ENCODE assay signal across 11 mouse cellular contexts in genomic region chr11:117339050-117339449, GRCm38 (mm10).
DNase-seq lines count a peak whose midpoint lies in the region; ATAC-seq and TF ChIP-seq lines count a peak whose summit lies in the region.
"Had no signal": no experiment of that assay in that cellular context is flagged by ENCODE, and none has a peak within 500 bp of the region (broad histone marks: within the 10 kb centered on the region; RNA-seq: fewer than 3 reads in every experiment).

No protein-coding gene starts in this region.

- H3K79me2 ChIP-seq in myocyte (ENCODE audit: control insufficient read depth, insufficient read depth) = peaks cover 100% of the 10 kb centered on the region

- 78% methylated on average over 3 of the region's 3 CpGs for WGBS in heart, embryonic 13.5 days
- WGBS in midbrain, embryonic 10.5 days = 96% methylated on average over 3 of the region's 3 CpGs
- 94% methylated on average over 3 of the region's 3 CpGs for WGBS in midbrain, embryonic 11.5 days
- WGBS in intestine, embryonic 15.5 days = 79% methylated on average over 3 of the region's 3 CpGs

- intact Hi-C loops in heart, postnatal 14 days (cut with DNase I) = no loop called here

- H3K9ac ChIP-seq in heart, embryonic 13.5 days = no peak overlapping the region
- no peak overlapping the region for H3K9ac ChIP-seq in midbrain, embryonic 11.5 days (ENCODE audit: low read length)
- H3K9ac ChIP-seq in intestine, embryonic 15.5 days = no peak overlapping the region
- H3K9ac ChIP-seq: neural tube, embryonic 13.5 days had no signal

- H3K4me1 ChIP-seq in heart, embryonic 13.5 days = peaks cover 91% of the 10 kb centered on the region
- H3K4me1 ChIP-seq in midbrain, embryonic 10.5 days = peaks cover 87% of the 10 kb centered on the region
- H3K4me1 ChIP-seq in midbrain, embryonic 11.5 days (ENCODE audit: control insufficient read depth, insufficient read depth, low read length) = peaks cover 40% of the 10 kb centered on the region
- H3K4me1 ChIP-seq in intestine, embryonic 15.5 days (replicated peaks) = peaks cover 84% of the 10 kb centered on the region

- no peak for ATAC-seq in heart, embryonic 13.5 days (ENCODE audit: extremely low read depth, insufficient number of reproducible peaks, low FRiP score, low TSS enrichment)
- ATAC-seq in midbrain, embryonic 11.5 days (ENCODE audit: low FRiP score) = no peak
- ATAC-seq in intestine, embryonic 15.5 days = no peak

- DNase-seq in heart, postnatal 14 days = no peak
- DNase-seq in midbrain, embryonic 10.5 days (ENCODE audit: low spot score) = no peak
- no peak for DNase-seq in midbrain, embryonic 11.5 days (ENCODE audit: low spot score, missing footprints)
- no peak for DNase-seq in urinary bladder, postnatal 36 days (ENCODE audit: low spot score in 2 of 2)
- DNase-seq: cerebellum, postnatal 14 days; left cerebral cortex, postnatal 4 days had no signal

- H3K9me3 ChIP-seq in heart, embryonic 13.5 days = no peaks in the 10 kb centered on the region
- H3K9me3 ChIP-seq in midbrain, embryonic 10.5 days (replicated peaks) = no peaks in the 10 kb centered on the region
- H3K9me3 ChIP-seq in midbrain, embryonic 11.5 days (ENCODE audit: control insufficient read depth, low read length) = no peaks in the 10 kb centered on the region
- no peaks in the 10 kb centered on the region for H3K9me3 ChIP-seq in intestine, embryonic 15.5 days
- H3K9me3 ChIP-seq: midbrain, embryonic 12.5 days; neural tube, embryonic 13.5 days had no signal

- H3K27ac ChIP-seq in heart, embryonic 13.5 days (replicated peaks) = peak overlapping the region; percentile 67
- 0 out of 2 replicates have a peak overlapping the region, but pooled peaks have one; percentile 34 for H3K27ac ChIP-seq in midbrain, embryonic 10.5 days (replicated peaks)
- H3K27ac ChIP-seq in midbrain, embryonic 11.5 days (ENCODE audit: low read depth, low read length) = no peak overlapping the region
- peak overlapping the region; percentile 58; the same call in 1 of the 2 replicates for H3K27ac ChIP-seq in intestine, embryonic 15.5 days
- H3K27ac ChIP-seq: midbrain, embryonic 12.5 days had no signal

- H3K4me3 ChIP-seq in heart, embryonic 13.5 days = no peak overlapping the region
- no peak overlapping the region for H3K4me3 ChIP-seq in midbrain, embryonic 10.5 days
- H3K4me3 ChIP-seq in midbrain, embryonic 11.5 days (ENCODE audit: low read depth, low read length) = no peak overlapping the region
- no peak overlapping the region for H3K4me3 ChIP-seq in intestine, embryonic 15.5 days (replicated peaks)
- H3K4me3 ChIP-seq in myocyte = no peak overlapping the region
- H3K4me3 ChIP-seq: midbrain, embryonic 12.5 days; neural tube, embryonic 13.5 days had no signal

- 0 out of 2 replicates have a peak overlapping the region, but pooled peaks have one; percentile 1 for H3K4me2 ChIP-seq in heart, embryonic 13.5 days
- H3K4me2 ChIP-seq in midbrain, embryonic 11.5 days = no peak overlapping the region
- H3K4me2 ChIP-seq in intestine, embryonic 15.5 days (replicated peaks) = no peak overlapping the region
- peak overlapping the region; percentile 38 for H3K4me2 ChIP-seq in myocyte (ENCODE audit: low read depth)
- H3K4me2 ChIP-seq: midbrain, embryonic 12.5 days; neural tube, embryonic 13.5 days had no signal

- no peak for TF ChIP-seq POLR2A in myocyte (IDR thresholded peaks at IDR 0.05; ENCODE audit: insufficient read length, low read depth)

- 0 out of 2 replicates have a peak, but pooled peaks cover 3% of the 10 kb centered on the region for H3K36me3 ChIP-seq in heart, embryonic 13.5 days
- H3K36me3 ChIP-seq in midbrain, embryonic 10.5 days = peaks cover 39% of the 10 kb centered on the region
- no peaks in the 10 kb centered on the region for H3K36me3 ChIP-seq in midbrain, embryonic 11.5 days (ENCODE audit: control insufficient read depth, insufficient read depth, low read length)
- no peaks in the 10 kb centered on the region; the same call in 1 of the 2 replicates for H3K36me3 ChIP-seq in intestine, embryonic 15.5 days
- no peaks in the 10 kb centered on the region for H3K36me3 ChIP-seq in myocyte (ENCODE audit: control insufficient read depth, insufficient read depth)

- no peak overlapping the region for H3ac ChIP-seq in myocyte (ENCODE audit: control insufficient read depth, insufficient read length)

- no peaks in the 10 kb centered on the region for H3K27me3 ChIP-seq in heart, embryonic 13.5 days (replicated peaks)
- H3K27me3 ChIP-seq in midbrain, embryonic 10.5 days (ENCODE audit: low read depth, poor library complexity, severe bottlenecking) = no peaks in the 10 kb centered on the region
- H3K27me3 ChIP-seq in midbrain, embryonic 11.5 days (ENCODE audit: control insufficient read depth, insufficient read depth, low read length) = no peaks in the 10 kb centered on the region
- no peaks in the 10 kb centered on the region for H3K27me3 ChIP-seq in intestine, embryonic 15.5 days (replicated peaks)
- H3K27me3 ChIP-seq in myocyte (ENCODE audit: control insufficient read depth, insufficient read depth, insufficient read length) = no peaks in the 10 kb centered on the region
- H3K27me3 ChIP-seq: midbrain, embryonic 12.5 days; neural tube, embryonic 13.5 days had no signal

TF ChIP-seq in myocyte, 11 proteins besides CTCF, POLR2A, EP300 and RAD21:
- TF ChIP-seq REST (IDR thresholded peaks at IDR 0.05; ENCODE audit: insufficient read depth, insufficient read length) = no peak
- no peak for TF ChIP-seq E2F4 (IDR thresholded peaks at IDR 0.05; ENCODE audit: insufficient read depth)
- no peak for TF ChIP-seq POLR2AphosphoS2 (IDR thresholded peaks at IDR 0.05; ENCODE audit: insufficient read length, low read depth)
- no peak for TF ChIP-seq MYOG (IDR thresholded peaks at IDR 0.05; ENCODE audit: control insufficient read depth in 1 of 3, insufficient read depth in 1 of 3, insufficient read length in 2 of 3, low read depth in 2 of 3)
- no peak for TF ChIP-seq TCF12 (IDR thresholded peaks at IDR 0.05; ENCODE audit: insufficient read depth, poor library complexity, severe bottlenecking)
- no peak for TF ChIP-seq MYOD1 (IDR thresholded peaks at IDR 0.05; ENCODE audit: control insufficient read depth in 1 of 3, insufficient read length in 2 of 3, low read depth in 2 of 3)
- TF ChIP-seq TCF3 (IDR thresholded peaks at IDR 0.05; ENCODE audit: insufficient read length, low read depth) = no peak
- no peak for TF ChIP-seq MAX (IDR thresholded peaks at IDR 0.05; ENCODE audit: low read depth)
- TF ChIP-seq CEBPB (IDR thresholded peaks at IDR 0.05; ENCODE audit: insufficient read depth, poor library complexity, severe bottlenecking) = no peak
- TF ChIP-seq SRF (IDR thresholded peaks at IDR 0.05; ENCODE audit: control insufficient read depth, insufficient read length, low read depth) = no peak
- TF ChIP-seq USF1 (IDR thresholded peaks at IDR 0.05; ENCODE audit: low read depth) = no peak

Comparison
In these comparisons a context has a peak if more than half of its experiments do, and no peak if none do; other contexts are left out.
1. H3K4me2 ChIP-seq: peak in heart, embryonic 13.5 days (single experiment) and myocyte (single experiment); none in midbrain, embryonic 11.5 days (single experiment) and intestine, embryonic 15.5 days (single experiment).